Mouse (Mus musculus) cortical plate, adult 2 months (tissue): ENCODE data around the gene Rpp14. TPM values are rescaled to one million over a fixed set of nuclear protein-coding genes. Genes with fewer than 3 reads are reported as not detected.
A peak's percentile ranks its signal among the peaks of the same experiment; 100 is the strongest.

Experiments
- H3K27ac ChIP-seq: fragments of 200-500 bp; 2 replicates; pipeline ENCODE4 v1.5.1; 2012; ENCODE audit warnings: low read length, control low read depth, inconsistent platforms; ENCODE audit not compliant: insufficient read depth
- H3K4me1 ChIP-seq: fragments of 200-500 bp; 2 replicates; pipeline ENCODE4 v1.6.1; 2011; ENCODE audit warnings: low read length; ENCODE audit not compliant: control insufficient read depth, insufficient read depth
- H3K4me3 ChIP-seq: fragments of 200-500 bp; 2 replicates; pipeline ENCODE4 v1.5.1; 2011; ENCODE audit warnings: mild to moderate bottlenecking, low read length, control low read depth; ENCODE audit not compliant: insufficient read depth
- CTCF ChIP-seq: fragments of 200-500 bp; IDR thresholded peaks from 2 replicates; pipeline ENCODE4 v1.5.1; 2011; ENCODE audit warnings: mild to moderate bottlenecking, control low read depth, low read length; ENCODE audit not compliant: insufficient read depth; ENCODE audit errors: extremely low read depth
- POLR2A ChIP-seq: fragments of 200-500 bp; IDR thresholded peaks from 2 replicates; pipeline ENCODE4 v1.6.1; 2011; ENCODE audit warnings: mild to moderate bottlenecking, low read length, control low read depth; ENCODE audit not compliant: insufficient read depth; ENCODE audit errors: extremely low read depth
- polyA plus RNA-seq: library from polyadenylated mRNA; depleted of rRNA; stranded (reverse); fragments of >200 nt; gene quantifications from 2 replicates; pipeline ENCODE4 v1.2.3, GENCODE M21; 2012

Gene Rpp14
- polyA plus RNA-seq, 1 experiment: 32.3 TPM

- TF ChIP-seq POLR2A (no peak), CTCF (peak; percentile 17; the same call in 1 of the 2 replicates)
Observed at GRCm38 (mm10) chr14:8092573-8092972, 12.4 kb downstream of the Rpp14 start.

GRCm38 (mm10) chr14:8093427-8093826, 13.3 kb downstream of the Rpp14 start:
- TF ChIP-seq POLR2A (no peak), CTCF (no peak)
- peaks cover 3% of the 10 kb centered on the region; the same call in 1 of the 2 replicates for H3K4me1 ChIP-seq
- H3K27ac ChIP-seq: no peak overlapping the region
- no peak overlapping the region for H3K4me3 ChIP-seq

More at GRCm38 (mm10) chr14:8092573-8092972, 12.4 kb downstream of the Rpp14 start:
- Histone ChIP-seq H3K4me3 (no peak overlapping the region), H3K27ac (no peak overlapping the region), H3K4me1 (no peaks in the 10 kb centered on the region; the same call in 1 of the 2 replicates)

GRCm38 (mm10) chr14:8094931-8095561, 14.9 kb downstream of the Rpp14 start:
- Histone ChIP-seq H3K4me1 (peaks cover 9% of the 10 kb centered on the region; the same call in 1 of the 2 replicates), H3K27ac (peak overlapping the region; percentile 37; the same call in 1 of the 2 replicates), H3K4me3 (no peak overlapping the region)
- TF ChIP-seq POLR2A (no peak), CTCF (no peak)

GRCm38 (mm10) chr14:8095562-8095950, 15.4 kb downstream of the Rpp14 start:
- Histone ChIP-seq H3K4me3 (no peak overlapping the region), H3K27ac (no peak overlapping the region), H3K4me1 (peaks cover 9% of the 10 kb centered on the region; the same call in 1 of the 2 replicates)
- TF ChIP-seq CTCF (no peak), POLR2A (no peak)

GRCm38 (mm10) chr14:8097978-8098686, 18.0 kb downstream of the Rpp14 start, which contains the start of gene Pxk:
Pxk (plus strand) TSS chr14:8098211.
- H3K4me3 ChIP-seq: peak within 1 kb of the TSS; percentile 75
- H3K27ac ChIP-seq: no peak within 1 kb of the TSS
- peaks cover 10% of the 10 kb centered on the region; the same call in 1 of the 2 replicates for H3K4me1 ChIP-seq
- TF ChIP-seq CTCF: no peak
- TF ChIP-seq POLR2A: 0 out of 2 replicates have a peak, but pooled peaks have one; percentile 18

GRCm38 (mm10) chr14:8098687-8098995, 18.5 kb downstream of the Rpp14 start:
- peak overlapping the region; percentile 75 for H3K4me3 ChIP-seq
- peaks cover 10% of the 10 kb centered on the region; the same call in 1 of the 2 replicates for H3K4me1 ChIP-seq
- TF ChIP-seq POLR2A (no peak), CTCF (no peak)
- H3K27ac ChIP-seq: no peak overlapping the region

- Histone ChIP-seq H3K4me1 (peaks cover 14% of the 10 kb centered on the region), H3K27ac (no peak overlapping the region), H3K4me3 (peak overlapping the region; percentile 75)
- TF ChIP-seq CTCF: no peak
- TF ChIP-seq POLR2A: no peak
Observed at GRCm38 (mm10) chr14:8099561-8100021, 19.4 kb downstream of the Rpp14 start.

- no peak overlapping the region for H3K4me3 ChIP-seq
- TF ChIP-seq CTCF (no peak), POLR2A (no peak)
Observed at GRCm38 (mm10) chr14:8101886-8102285, 21.7 kb downstream of the Rpp14 start.

GRCm38 (mm10) chr14:8102676-8103075, 22.5 kb downstream of the Rpp14 start:
- Histone ChIP-seq H3K4me3 (no peak overlapping the region), H3K4me1 (peaks cover 13% of the 10 kb centered on the region), H3K27ac (no peak overlapping the region)
- TF ChIP-seq CTCF (no peak), POLR2A (no peak)

More at GRCm38 (mm10) chr14:8101886-8102285, 21.7 kb downstream of the Rpp14 start:
- peaks cover 14% of the 10 kb centered on the region for H3K4me1 ChIP-seq
- H3K27ac ChIP-seq: no peak overlapping the region

- H3K4me1 ChIP-seq: peaks cover 4% of the 10 kb centered on the region
- no peak overlapping the region for H3K27ac ChIP-seq
- no peak overlapping the region for H3K4me3 ChIP-seq
- TF ChIP-seq POLR2A: no peak
- no peak for TF ChIP-seq CTCF
Observed at GRCm38 (mm10) chr14:8108047-8108446, 27.9 kb downstream of the Rpp14 start.
